Mouse (Mus musculus) liver, postnatal 0 days (tissue): ENCODE data around the gene S100a14. TPM values are rescaled to one million over a fixed set of nuclear protein-coding genes. Genes with fewer than 3 reads are reported as not detected.

Experiments used
- ATAC-seq: fragments of 200-750 bp; cut with Nextera tagmentation; 2 replicates; pipeline ENCODE4 v1.8.0; 2017; ENCODE audit warnings: mild to moderate bottlenecking, moderate library complexity
- DNase-seq: peaks from one replicate; pipeline ENCODE4 v3.0.0-alpha.2; 2016
- H3K27ac ChIP-seq: fragments of 300-500 bp; sonication (generic); 2 replicates; pipeline ENCODE4 v1.5.1; 2014; ENCODE audit warnings: antibody characterized with exemption, moderate library complexity, mild to moderate bottlenecking, low read depth
- H3K27me3 ChIP-seq: fragments of 300-500 bp; sonication (generic); 2 replicates; pipeline ENCODE4 v1.6.1; 2014; ENCODE audit warnings: low read length, control low read depth, mixed read lengths; ENCODE audit not compliant: insufficient read depth
- H3K36me3 ChIP-seq: fragments of 300-500 bp; sonication (generic); replicated peaks from 2 replicates; pipeline ENCODE4 v1.6.1; 2014; ENCODE audit warnings: mild to moderate bottlenecking, control low read depth, low read length, moderate library complexity, mixed read lengths; ENCODE audit not compliant: insufficient read depth
- H3K4me1 ChIP-seq: fragments of 300-500 bp; sonication (generic); 2 replicates; pipeline ENCODE4 v1.6.1; 2014; ENCODE audit warnings: antibody characterized with exemption, mild to moderate bottlenecking, control low read depth; ENCODE audit not compliant: insufficient read depth
- H3K4me2 ChIP-seq: fragments of 300-500 bp; sonication (generic); 2 replicates; pipeline ENCODE4 v1.6.1; 2014; ENCODE audit warnings: low read depth, mild to moderate bottlenecking, low read length, moderate library complexity, mixed read lengths
- H3K4me3 ChIP-seq: fragments of 300-500 bp; sonication (generic); 2 replicates; pipeline ENCODE4 v1.5.1; 2014; ENCODE audit warnings: low read depth, low read length
- H3K9ac ChIP-seq: fragments of 300-500 bp; sonication (generic); replicated peaks from 2 replicates; pipeline ENCODE4 v1.6.1; 2014; ENCODE audit warnings: mild to moderate bottlenecking, moderate library complexity
- H3K9me3 ChIP-seq: fragments of 300-500 bp; sonication (generic); 2 replicates; pipeline ENCODE4 v1.6.1; 2016; ENCODE audit warnings: mild to moderate bottlenecking, control low read depth, low read length, mixed read lengths
- CTCF ChIP-seq: sonication (generic); IDR thresholded peaks from 2 replicates; pipeline ENCODE4 v1.5.1; 2016; ENCODE audit warnings: antibody characterized with exemption, low read depth
- EP300 ChIP-seq: IDR thresholded peaks from 2 replicates; pipeline ENCODE4 v1.6.1; 2016; ENCODE audit warnings: antibody characterized with exemption, low read depth, mild to moderate bottlenecking
- WGBS: fragments of 180-500 bp; shearing (Covaris S2); extraction: QIAGEN DNeasy Blood & Tissue Kit; methylation state at CpG from one replicate; pipeline ENCODE4 v1.1.7; 2014; ENCODE audit not compliant: insufficient replicate concordance; 5-methylcytosine and 5-hydroxymethylcytosine counted together
- polyA plus RNA-seq: library from polyadenylated mRNA; unstranded; fragments of >200 nt; fragmentation: Nextera tagmentation; extraction: Ambion mirVana; gene quantifications from 2 replicates; pipeline ENCODE4 v1.2.1, GENCODE M21; 2015

S100a14 gene
- polyA plus RNA-seq, result 0.09 TPM in 1 of 2 replicates, not detected in the other

DNA sequence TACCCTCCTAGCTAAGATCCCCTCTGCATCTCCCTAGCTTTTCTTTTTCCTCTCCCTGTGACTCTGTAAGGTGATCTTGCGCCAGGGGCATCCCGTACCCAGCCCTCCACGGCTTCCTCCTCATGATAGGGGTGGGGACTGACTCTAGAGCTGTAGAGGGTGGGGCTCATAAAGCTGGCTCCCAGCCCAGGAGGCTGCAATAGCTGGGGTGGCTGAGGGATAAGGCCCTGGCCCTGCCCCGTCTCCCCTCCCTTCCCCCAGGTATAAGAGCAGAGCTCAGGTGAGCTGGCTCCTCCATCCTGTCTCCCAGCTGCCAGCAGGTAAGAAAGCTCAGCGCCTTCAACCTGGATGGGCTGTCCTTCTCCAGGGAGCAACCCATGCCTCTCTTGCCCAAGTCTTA, at the start of gene S100a14:
TSS of gene S100a14 (plus strand) at position 277 of the 400 bp plus-strand sequence.
- DNase-seq, result no peak
- TF ChIP-seq EP300, result no peak
- no peak for TF ChIP-seq CTCF
- no peak within 1 kb of the TSS for H3K9ac ChIP-seq
- no peaks in the 10 kb centered on the region for H3K27me3 ChIP-seq
- no peak within 1 kb of the TSS for H3K27ac ChIP-seq
- peaks cover 3% of the 10 kb centered on the region; the same call in 1 of the 2 replicates for H3K36me3 ChIP-seq
- no peak within 1 kb of the TSS for H3K4me2 ChIP-seq
- H3K9me3 ChIP-seq, result no peaks in the 10 kb centered on the region
- H3K4me3 ChIP-seq, result no peak within 1 kb of the TSS
- H3K4me1 ChIP-seq, result peaks cover 3% of the 10 kb centered on the region; the same call in 1 of the 2 replicates
- no peak for ATAC-seq
- WGBS, result 54% methylated on average over 5 of the region's 5 CpGs

- no peak for DNase-seq
- Histone ChIP-seq H3K36me3 (peaks cover 58% of the 10 kb centered on the region), H3K4me1 (peaks cover 5% of the 10 kb centered on the region), H3K4me3 (no peak overlapping the region), H3K9me3 (no peaks in the 10 kb centered on the region), H3K27me3 (no peaks in the 10 kb centered on the region), H3K4me2 (no peak overlapping the region), H3K27ac (no peak overlapping the region), H3K9ac (no peak overlapping the region)
- WGBS, result 70% methylated on average over 5 of the region's 5 CpGs
- no peak for TF ChIP-seq EP300
- no peak for ATAC-seq
These were observed 39.7 kb upstream of the S100a14 start for GRCm38 (mm10) chr3:90486998-90487397.

DNA sequence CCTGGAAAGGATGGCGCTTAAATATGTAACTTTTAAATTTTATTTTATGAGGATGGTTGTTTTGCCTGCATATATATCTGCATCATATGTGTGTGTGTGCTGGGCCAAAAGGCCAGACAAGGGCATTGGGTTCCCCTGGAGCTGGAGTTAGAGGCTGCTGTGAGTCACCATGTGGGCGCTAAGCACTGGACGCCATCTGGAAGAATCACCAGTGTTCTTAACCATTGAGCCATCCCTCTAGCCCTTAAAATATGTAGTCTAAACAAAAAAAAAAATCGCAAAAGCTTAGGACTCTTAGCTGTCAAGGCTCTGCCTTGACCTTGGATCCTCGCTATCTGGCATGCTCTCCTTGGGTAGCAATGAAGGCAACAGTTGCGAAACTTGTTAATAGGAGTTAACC, 38.1 kb upstream of the S100a14 start:
- no peak overlapping the region for H3K27ac ChIP-seq
- no peaks in the 10 kb centered on the region for H3K9me3 ChIP-seq
- H3K4me3 ChIP-seq, result no peak overlapping the region
- H3K27me3 ChIP-seq, result no peaks in the 10 kb centered on the region
- peaks cover 44% of the 10 kb centered on the region for H3K36me3 ChIP-seq
- H3K4me2 ChIP-seq, result no peak overlapping the region
- H3K9ac ChIP-seq, result no peak overlapping the region
- TF ChIP-seq CTCF, result no peak
- no peak for TF ChIP-seq EP300
- 87% methylated on average over 6 of the region's 6 CpGs for WGBS
- DNase-seq, result no peak
- peaks cover 8% of the 10 kb centered on the region for H3K4me1 ChIP-seq
- no peak for ATAC-seq

DNA sequence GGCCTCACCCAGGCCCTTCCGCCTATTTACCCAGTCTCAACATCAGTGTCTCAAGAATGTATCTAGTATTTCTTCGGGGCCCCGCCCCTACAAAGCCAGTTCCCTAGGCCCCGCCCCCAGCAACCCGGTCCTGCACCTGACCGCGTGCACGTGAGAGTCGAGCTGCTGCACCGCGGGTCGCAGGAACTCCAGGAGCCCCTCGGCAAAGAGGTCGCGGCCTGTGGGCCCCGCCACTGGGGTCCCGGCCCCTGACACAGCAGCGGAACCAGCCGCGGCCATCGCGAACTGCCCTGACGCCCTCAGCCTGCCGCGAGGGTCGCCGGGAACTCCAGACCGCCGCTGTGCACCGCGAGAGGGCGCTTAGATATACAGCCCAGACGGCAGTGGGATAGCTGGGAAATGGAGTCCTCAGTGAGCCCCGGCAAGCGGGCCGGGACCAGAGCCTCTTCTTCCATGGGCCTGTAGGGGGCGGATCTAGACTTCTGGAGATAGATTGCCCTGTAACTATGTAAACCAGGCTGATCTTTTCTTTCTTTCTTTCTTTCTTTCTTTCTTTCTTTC, 35.9 kb upstream of the S100a14 start, which contains the start of gene Snapin:
TSS of gene Snapin (minus strand) at position 338 of the 561 bp plus-strand sequence.
- Histone ChIP-seq H3K9me3 (no peaks in the 10 kb centered on the region), H3K9ac (peak within 1 kb of the TSS; percentile 74), H3K27me3 (no peaks in the 10 kb centered on the region), H3K4me1 (peaks cover 8% of the 10 kb centered on the region), H3K36me3 (peaks cover 36% of the 10 kb centered on the region), H3K4me3 (peak within 1 kb of the TSS; percentile 80), H3K4me2 (peak within 1 kb of the TSS; percentile 77), H3K27ac (peak within 1 kb of the TSS; percentile 77)
- ATAC-seq, result peak; percentile 97
- TF ChIP-seq CTCF, result peak; percentile 96
- no peak for TF ChIP-seq EP300
- WGBS, result 1% methylated on average over 37 of the region's 37 CpGs
- peak; percentile 97 for DNase-seq

DNA sequence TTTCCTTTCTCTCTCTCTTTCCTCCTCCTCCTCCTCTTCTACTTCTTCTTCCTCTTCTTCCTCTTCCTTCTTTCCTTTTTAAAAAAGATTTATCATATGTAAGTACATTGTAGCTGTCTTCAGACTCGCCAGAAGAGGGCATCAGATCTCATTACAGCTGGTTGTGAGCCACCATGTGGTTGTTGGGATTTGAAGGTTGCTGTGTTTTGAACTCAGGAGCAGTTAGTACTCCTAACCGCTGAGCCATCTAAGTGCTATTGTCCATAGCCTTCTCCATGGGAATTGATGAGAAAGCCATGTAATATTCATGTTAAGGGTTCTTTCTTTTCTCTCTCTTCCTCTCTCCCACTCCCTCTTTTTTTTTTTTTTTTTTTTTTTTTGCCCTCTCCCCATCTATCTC, 35.3 kb upstream of the S100a14 start:
- peak; percentile 39 for ATAC-seq
- DNase-seq, result no peak
- H3K4me2 ChIP-seq, result 0 out of 2 replicates have a peak overlapping the region, but pooled peaks have one; percentile 22

DNA sequence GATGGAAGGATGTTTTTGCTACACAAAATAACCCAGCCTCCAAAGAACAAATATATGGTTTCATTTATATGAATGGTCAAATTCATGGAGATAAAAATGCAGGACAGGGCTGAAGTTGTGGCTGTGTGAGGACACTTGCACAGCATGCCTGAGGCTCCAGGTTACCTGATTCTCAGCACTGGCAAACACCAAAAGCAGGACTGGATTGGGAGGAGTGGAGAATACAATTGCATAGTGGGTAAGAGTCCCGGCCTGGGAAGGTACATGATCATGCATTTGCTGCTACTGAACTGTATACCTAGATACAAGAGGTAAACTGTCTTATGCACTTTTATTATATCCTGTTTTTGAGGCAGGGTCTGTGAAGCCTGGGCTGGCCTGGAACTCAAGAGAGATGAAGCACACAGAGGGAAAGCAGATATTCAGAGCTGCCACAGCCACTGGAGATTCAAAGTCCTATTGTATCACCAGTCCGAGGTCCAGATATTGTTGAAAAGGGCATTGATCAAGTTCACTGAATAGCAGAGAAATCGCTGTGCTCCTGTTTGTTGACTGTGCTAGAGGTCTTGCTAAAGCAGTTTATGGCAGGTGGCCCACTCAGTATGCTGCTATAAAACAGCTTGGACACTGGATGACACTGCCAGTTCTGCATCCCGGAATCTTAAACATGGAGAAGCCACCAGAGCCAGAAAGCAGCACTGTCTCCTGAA, 32.7 kb upstream of the S100a14 start:
- ATAC-seq (peak; percentile 44), DNase-seq (no peak)
- no peaks in the 10 kb centered on the region for H3K27me3 ChIP-seq
- no peaks in the 10 kb centered on the region for H3K9me3 ChIP-seq
- TF ChIP-seq EP300, result peak; percentile 41; the same call in 1 of the 2 replicates
- no peak for TF ChIP-seq CTCF
- H3K9ac ChIP-seq, result no peak overlapping the region
- H3K4me1 ChIP-seq, result peaks cover 8% of the 10 kb centered on the region
- WGBS, result 58% methylated on average over 4 of the region's 4 CpGs
- peak overlapping the region; percentile 32; the same call in 1 of the 2 replicates for H3K4me2 ChIP-seq
- H3K36me3 ChIP-seq, result peaks cover 41% of the 10 kb centered on the region
- H3K4me3 ChIP-seq, result no peak overlapping the region
- peak overlapping the region; percentile 60 for H3K27ac ChIP-seq

More for the DNA sequence above, 35.3 kb upstream of the S100a14 start:
- Histone ChIP-seq H3K36me3 (peaks cover 36% of the 10 kb centered on the region), H3K4me3 (no peak overlapping the region), H3K27me3 (no peaks in the 10 kb centered on the region), H3K27ac (no peak overlapping the region), H3K9ac (no peak overlapping the region), H3K9me3 (no peaks in the 10 kb centered on the region), H3K4me1 (peaks cover 8% of the 10 kb centered on the region)
- WGBS, result 34% methylated on average over 2 of the region's 2 CpGs
- TF ChIP-seq CTCF (peak; percentile 60), EP300 (no peak)
